In the genomic region with DNA sequence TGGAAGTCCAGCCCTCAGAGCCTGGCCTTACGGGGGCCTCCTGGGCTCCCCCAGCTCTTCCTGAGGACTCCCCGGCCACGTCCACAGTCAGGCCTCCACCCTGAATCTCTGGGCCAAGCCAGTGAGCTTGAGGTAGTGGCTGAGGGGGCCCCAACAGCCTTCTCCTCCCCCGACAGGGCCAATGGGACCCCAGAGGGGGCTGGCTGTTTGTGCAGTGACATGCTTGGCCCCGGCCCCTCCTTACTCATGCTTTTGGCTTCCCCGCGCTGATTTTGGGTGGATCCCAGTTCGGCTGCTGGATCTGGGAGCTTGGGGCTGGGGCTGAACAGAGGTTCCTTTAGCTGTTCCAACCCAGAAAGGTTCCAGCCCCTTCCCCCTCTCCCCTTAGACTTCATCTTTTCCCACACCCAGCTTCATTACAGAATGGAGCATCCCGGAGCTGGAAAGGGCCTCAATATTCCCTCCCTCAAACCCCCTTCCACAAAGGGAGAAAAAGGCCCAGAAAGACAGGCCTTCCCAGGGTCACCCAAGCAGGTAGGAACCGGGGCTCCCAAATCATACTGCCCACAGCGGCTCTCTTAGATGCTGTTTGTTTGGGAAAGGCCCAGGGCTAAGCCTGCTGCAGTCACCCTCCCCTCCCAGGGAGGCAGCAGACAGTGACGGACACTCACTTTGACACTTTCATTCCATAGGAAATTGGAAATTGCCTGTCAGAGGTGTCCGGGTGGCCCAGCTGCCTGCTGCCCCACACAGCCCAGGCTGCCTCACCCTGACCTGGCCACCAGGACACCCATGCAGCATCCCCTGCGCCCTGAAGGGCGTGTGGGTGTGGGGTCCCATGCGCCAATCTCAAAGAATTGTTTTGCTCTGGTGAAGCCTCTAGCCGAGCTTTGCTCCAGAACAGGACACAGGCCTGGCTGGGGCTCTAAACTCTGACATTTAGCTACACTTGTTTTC, we compare ENCODE assay signal across 8 mouse cellular contexts.
DNase-seq lines count a peak whose midpoint lies in the region; ATAC-seq and TF ChIP-seq lines count a peak whose summit lies in the region.
"Had no signal": no experiment of that assay in that cellular context is flagged by ENCODE, and none has a peak within 500 bp of the region (broad histone marks: within the 10 kb centered on the region; RNA-seq: fewer than 3 reads in every experiment).

No protein-coding gene starts in this region.

- no peak for DNase-seq in lung, embryonic 14.5 days
- DNase-seq in lung, postnatal 25 days (ENCODE audit: low spot score) = no peak
- DNase-seq in gastrocnemius, postnatal 10 days = peak; percentile 75
- peak; percentile 76 for DNase-seq in heart, postnatal 25 days (ENCODE audit: low spot score)
- peak; percentile 21 for DNase-seq in stomach, postnatal 0 days (ENCODE audit: low spot score)
- no peak for DNase-seq in frontal cortex, adult 2 months (ENCODE audit: extremely low spot score in 1 of 2, low spot score in 1 of 2)

- WGBS in lung, embryonic 14.5 days = 63% methylated on average over 17 of the region's 17 CpGs
- WGBS in stomach, postnatal 0 days = 64% methylated on average over 17 of the region's 17 CpGs

- H3K4me1 ChIP-seq in lung, embryonic 14.5 days (ENCODE audit: insufficient read depth) = no peaks in the 10 kb centered on the region
- H3K4me1 ChIP-seq in stomach, postnatal 0 days (replicated peaks; ENCODE audit: control insufficient read depth, insufficient read depth) = no peaks in the 10 kb centered on the region
- H3K4me1 ChIP-seq: midbrain, embryonic 12.5 days had no signal

- H3K9ac ChIP-seq in lung, embryonic 14.5 days = no peak overlapping the region
- no peak overlapping the region for H3K9ac ChIP-seq in stomach, postnatal 0 days (ENCODE audit: low read length)
- H3K9ac ChIP-seq: midbrain, embryonic 12.5 days had no signal

- H3K27me3 ChIP-seq in lung, embryonic 14.5 days (ENCODE audit: insufficient read depth, low read length) = no peaks in the 10 kb centered on the region
- no peaks in the 10 kb centered on the region for H3K27me3 ChIP-seq in stomach, postnatal 0 days (ENCODE audit: control insufficient read depth, insufficient read depth, low read length)
- H3K27me3 ChIP-seq: midbrain, embryonic 12.5 days had no signal

- no peak for TF ChIP-seq CTCF in lung, embryonic 14.5 days (IDR thresholded peaks at IDR 0.05; ENCODE audit: low read depth)
- TF ChIP-seq CTCF in stomach, postnatal 0 days (IDR thresholded peaks at IDR 0.05; ENCODE audit: low read depth) = no peak

- no peaks in the 10 kb centered on the region for H3K36me3 ChIP-seq in lung, embryonic 14.5 days (ENCODE audit: insufficient read depth)
- H3K36me3 ChIP-seq in stomach, postnatal 0 days (ENCODE audit: control insufficient read depth, insufficient read depth, low read length) = no peaks in the 10 kb centered on the region
- H3K36me3 ChIP-seq: midbrain, embryonic 12.5 days had no signal

- ATAC-seq in lung, embryonic 14.5 days (ENCODE audit: insufficient read depth) = no peak; the same call in 1 of the 2 replicates
- peak; percentile 73; the same call in 1 of the 2 replicates for ATAC-seq in stomach, postnatal 0 days (ENCODE audit: low FRiP score, low TSS enrichment)
- ATAC-seq in megakaryocyte, adult 5-6 weeks (ENCODE audit: poor library complexity, severe bottlenecking) = no peak

- H3K4me2 ChIP-seq in lung, embryonic 14.5 days = no peak overlapping the region
- H3K4me2 ChIP-seq in stomach, postnatal 0 days (replicated peaks; ENCODE audit: low read depth) = no peak overlapping the region
- H3K4me2 ChIP-seq: midbrain, embryonic 12.5 days had no signal

- no peaks in the 10 kb centered on the region for H3K9me3 ChIP-seq in lung, embryonic 14.5 days (ENCODE audit: low read depth, low read length)
- no peaks in the 10 kb centered on the region for H3K9me3 ChIP-seq in stomach, postnatal 0 days (ENCODE audit: control insufficient read depth, low read length)
- H3K9me3 ChIP-seq: midbrain, embryonic 12.5 days had no signal

- no peak overlapping the region for H3K4me3 ChIP-seq in lung, embryonic 14.5 days (ENCODE audit: low read depth, low read length)
- no peak overlapping the region for H3K4me3 ChIP-seq in stomach, postnatal 0 days (ENCODE audit: low read depth, low read length)
- H3K4me3 ChIP-seq: midbrain, embryonic 12.5 days had no signal

- TF ChIP-seq EP300 in stomach, postnatal 0 days (optimal IDR thresholded peaks at IDR 0.05) = no peak

- H3K27ac ChIP-seq in lung, embryonic 14.5 days (ENCODE audit: low read depth) = peak overlapping the region; percentile 61
- H3K27ac ChIP-seq in stomach, postnatal 0 days (replicated peaks) = peak overlapping the region; percentile 81
- H3K27ac ChIP-seq: midbrain, embryonic 12.5 days had no signal

- intact Hi-C loops in heart, postnatal 25 days (cut with DNase I) = no loop called here

Comparison
In these comparisons a context has a peak if more than half of its experiments do, and no peak if none do; other contexts are left out.
1. DNase-seq: peak in gastrocnemius, postnatal 10 days (single experiment), heart, postnatal 25 days (single experiment) and stomach, postnatal 0 days (single experiment); none in lung, embryonic 14.5 days (single experiment), lung, postnatal 25 days (single experiment) and frontal cortex, adult 2 months (0 of 2).